Mouse (Mus musculus) heart, postnatal 14 days (tissue): ENCODE results near the gene Nup93. TPM values are rescaled to one million over a fixed set of nuclear protein-coding genes. Genes with fewer than 3 reads are reported as not detected.

Experiments
- DNase-seq, 2 experiments: peaks; one replicate each; pipeline ENCODE4 v3.0.0; 2021 to 2022
- intact Hi-C: fragments of 180-260 bp; cut with DNase I; formaldehyde crosslinking; loops from one replicate; pipeline ENCODE4 v1.15.1; 2025
- total RNA-seq, 2 experiments: library from RNA; stranded (reverse); gene quantifications; 2 replicates each; pipeline ENCODE4 v1.2.3; 2021

The Nup93 gene
- total RNA-seq, 2 experiments from 2014 or later, result 17.3 to 20.2 TPM

- no peak for DNase-seq
- intact Hi-C loops, result no loop called here
These were observed 44.5 kb downstream of the Nup93 start for GRCm38 (mm10) chr8:94258881-94259280.

DNA sequence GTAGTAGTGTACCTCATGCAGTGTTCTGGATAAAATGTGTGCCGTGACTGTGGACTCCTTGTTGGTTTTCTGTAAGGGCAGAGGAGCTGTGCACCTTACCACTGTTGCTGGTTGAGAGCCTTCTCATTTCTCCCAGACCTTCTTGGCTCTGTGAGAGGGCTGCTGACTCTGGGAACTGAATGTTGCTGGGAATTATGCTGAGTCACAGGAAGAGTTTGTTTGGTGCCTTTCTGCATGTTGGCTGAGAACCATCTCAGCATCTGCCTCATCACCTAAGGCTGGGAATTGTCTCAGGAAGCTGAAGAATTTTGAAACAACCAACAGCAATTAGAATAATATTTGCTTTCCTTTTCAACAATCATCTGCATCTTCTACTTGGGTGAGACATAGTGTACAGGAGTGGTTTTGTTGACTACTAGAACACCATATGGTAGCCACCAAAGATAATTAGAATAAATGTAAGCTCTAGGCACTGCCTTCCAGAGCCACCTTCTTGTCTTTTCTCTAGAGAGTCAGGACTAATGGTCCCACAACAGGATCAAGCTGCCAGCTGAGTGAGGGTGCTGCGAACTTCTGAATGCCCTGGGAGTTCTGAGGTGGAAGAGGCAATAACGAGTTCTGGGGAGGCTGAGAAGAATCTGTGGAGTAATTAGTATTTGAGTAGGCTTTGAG lies 48.4 kb downstream of the Nup93 start:
- intact Hi-C loops, result no loop called here
- DNase-seq, result no peak

DNA sequence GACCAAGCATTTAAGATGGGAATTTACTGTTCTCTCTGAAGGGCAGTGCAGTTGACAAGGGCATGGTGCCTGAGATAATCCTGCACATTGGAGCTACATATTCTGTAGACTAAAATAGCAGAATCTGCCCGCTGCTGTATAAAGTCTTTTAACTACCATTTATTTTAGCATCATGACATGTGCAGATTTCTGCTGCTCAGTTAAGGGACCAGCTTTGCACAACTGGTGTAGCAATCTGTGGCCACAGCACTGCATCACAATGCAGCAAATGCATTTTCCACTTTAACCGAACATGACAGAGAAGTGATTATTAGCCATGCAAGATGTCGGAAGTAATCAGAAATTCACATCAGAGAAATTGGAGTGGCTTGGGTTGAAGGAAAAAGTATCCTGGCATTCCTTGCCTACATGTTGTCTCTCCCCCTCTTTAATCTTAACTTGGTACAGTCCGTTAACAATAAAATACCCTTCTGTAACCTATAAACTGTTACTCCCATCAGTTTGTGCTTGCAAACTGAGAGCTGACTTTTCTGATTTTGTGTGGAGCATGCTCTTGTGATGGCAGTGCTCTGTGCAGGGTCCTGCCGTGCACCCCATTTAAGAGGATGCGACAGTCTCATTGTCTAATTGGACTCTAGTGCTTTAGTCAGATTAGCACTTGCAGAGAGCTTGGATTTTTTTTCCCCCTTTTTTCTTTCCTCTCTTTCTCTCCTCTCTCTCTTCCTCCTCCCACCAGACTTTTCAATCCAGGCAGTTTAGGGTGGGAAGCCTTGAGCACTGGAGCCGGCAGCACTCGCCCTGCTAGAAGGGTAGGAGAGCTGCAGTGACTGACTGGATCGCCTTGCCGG lies 52.2 kb downstream of the Nup93 start:
- peak; percentile 12 to 23 for DNase-seq
- intact Hi-C loops, result no loop called here

GRCm38 (mm10) chr8:94268359-94268890 lies 54.1 kb downstream of the Nup93 start:
- intact Hi-C loops, result no loop called here
- no peak for DNase-seq

DNA sequence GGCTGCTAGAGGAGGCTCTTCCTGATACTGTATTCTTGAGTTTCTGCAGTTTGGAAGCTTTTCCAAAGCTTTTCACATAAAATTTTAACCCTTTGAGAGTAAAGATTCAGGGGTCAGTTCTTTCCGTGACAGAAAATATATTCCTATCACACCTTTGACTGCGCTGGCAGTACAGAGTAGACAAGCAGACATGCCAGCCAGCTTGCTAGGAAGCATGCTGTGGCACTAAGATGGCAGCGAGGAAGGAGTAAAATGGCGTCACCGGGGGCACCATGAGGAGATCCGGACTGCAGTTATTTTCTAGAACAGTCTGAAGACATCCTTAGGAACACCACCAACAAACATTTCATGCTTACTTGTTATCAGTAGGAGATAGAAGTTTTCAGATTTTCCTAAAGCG lies 55.9 kb downstream of the Nup93 start:
- no peak for DNase-seq
- intact Hi-C loops, result no loop called here

DNA sequence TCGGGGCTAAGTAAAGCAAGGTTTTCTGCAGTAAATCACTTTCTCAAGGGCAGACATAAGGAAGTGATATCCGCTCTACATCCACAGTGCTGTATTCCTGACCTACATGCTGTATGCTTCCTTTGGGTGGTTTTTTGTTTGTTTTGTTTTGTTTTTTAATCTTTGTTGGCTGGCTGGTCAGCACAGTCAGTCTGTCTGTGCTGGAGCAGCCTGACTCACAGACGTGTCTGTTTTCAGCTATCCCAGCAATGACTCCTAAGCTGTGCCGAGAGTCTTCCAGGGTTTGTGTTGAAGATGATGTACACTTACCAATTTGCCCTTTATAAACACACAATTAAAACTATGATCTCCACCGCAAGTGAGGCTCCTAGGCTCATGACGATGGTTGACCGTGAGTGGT lies 56.7 kb downstream of the Nup93 start:
- intact Hi-C loops, result no loop called here
- no peak for DNase-seq

DNA sequence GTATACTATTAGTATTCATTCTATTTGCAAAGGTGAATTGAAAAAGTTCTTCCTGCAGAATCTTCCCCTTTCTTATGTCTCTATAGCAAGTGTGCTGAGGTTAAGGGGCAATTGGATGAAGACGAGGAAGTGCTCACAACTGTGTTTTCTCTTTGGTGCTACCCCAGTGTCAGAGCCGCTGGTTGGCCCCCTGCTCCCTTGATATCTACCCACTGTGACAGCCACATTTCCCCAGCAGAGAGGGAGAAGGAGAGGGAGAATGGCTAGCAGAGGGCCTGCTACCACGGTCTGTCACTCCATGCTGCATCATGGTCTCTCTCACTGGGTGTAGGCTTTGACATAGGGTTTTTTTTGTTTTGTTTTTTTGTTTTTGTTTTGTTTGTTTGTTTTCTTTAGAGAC lies 58.2 kb downstream of the Nup93 start:
- intact Hi-C loops, result no loop called here
- no peak for DNase-seq

GRCm38 (mm10) chr8:94273289-94273850 lies 59.0 kb downstream of the Nup93 start:
- no peak for DNase-seq
- intact Hi-C loops, result no loop called here

- DNase-seq, result no peak
- intact Hi-C loops, result no loop called here
These were observed 59.7 kb downstream of the Nup93 start for GRCm38 (mm10) chr8:94274030-94274429.

DNA sequence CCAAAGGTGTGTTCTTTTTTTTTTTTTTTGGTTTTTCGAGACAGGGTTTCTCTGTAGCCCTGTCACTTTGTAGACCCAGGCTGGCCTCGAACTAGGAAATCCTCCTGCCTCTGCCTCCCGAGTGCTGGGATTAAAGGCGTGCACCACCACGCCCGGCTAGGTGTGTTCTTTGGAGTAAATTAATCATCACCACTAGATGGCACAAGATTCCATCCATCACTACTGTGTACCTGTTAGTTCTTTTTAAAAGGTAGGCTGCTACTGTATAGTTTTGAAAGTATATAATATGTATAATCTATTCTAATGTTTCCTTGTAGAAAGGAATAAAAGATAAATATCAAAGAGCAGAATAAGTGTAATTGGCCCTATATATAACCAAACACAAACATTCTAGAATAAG lies 63.9 kb downstream of the Nup93 start:
- intact Hi-C loops, result no loop called here
- no peak for DNase-seq

DNA sequence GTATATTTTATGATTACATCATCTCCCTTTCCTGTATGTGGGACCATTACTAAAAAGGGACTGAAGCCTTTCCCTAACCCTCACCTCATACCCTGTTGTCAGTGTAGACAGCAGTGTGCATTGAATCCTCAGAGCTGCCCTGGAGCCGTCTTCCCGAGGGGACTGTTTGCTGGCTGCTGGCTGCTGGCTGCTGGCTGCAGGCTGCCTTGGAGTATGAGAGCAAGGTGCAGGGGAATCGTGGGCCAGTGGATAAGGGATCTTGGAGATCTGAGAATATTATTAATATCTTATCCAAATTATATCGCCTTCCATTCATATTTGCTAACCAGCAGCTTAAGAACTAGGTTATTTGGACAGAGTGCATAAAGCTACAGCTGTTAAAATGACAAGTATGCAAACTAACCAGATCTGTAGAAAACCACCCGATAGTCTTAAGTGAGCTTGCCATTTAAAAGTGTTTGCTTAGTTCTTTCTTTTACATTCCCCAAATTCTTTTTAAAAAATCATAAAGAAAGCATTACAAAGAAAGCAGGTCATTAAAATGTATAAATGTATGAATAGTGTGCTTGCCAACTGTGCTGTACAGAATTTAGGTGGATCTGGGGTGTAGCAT lies 65.7 kb downstream of the Nup93 start:
- intact Hi-C loops, result no loop called here
- no peak for DNase-seq

DNA sequence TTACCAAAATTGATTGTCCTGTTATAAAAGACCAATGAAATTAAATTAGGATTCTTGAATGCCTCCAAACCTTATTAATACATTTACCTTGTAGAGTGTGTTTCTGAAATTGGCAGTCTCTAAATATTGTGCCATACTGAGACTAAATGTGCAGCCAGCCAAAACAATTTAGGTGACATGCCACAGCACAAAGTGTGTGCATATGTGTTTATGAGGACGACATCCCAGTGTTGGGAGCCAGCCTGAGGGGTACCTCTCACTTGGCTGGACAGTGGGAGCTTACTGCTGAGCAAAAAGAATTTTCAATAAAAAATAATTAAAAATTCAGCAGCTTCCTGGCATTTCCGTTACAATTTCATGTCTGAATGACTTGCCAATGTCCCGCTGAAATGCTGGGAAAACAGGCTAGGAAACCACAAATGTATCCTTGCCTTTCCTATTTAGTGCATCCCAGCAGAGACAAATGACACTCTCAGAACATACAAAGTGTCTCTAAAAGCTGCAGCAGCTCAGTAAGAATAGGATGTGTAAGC lies 68.2 kb downstream of the Nup93 start:
- intact Hi-C loops, result no loop called here
- no peak for DNase-seq

GRCm38 (mm10) chr8:94284204-94284603 lies 69.8 kb downstream of the Nup93 start:
- DNase-seq, result no peak
- intact Hi-C loops, result no loop called here

DNA sequence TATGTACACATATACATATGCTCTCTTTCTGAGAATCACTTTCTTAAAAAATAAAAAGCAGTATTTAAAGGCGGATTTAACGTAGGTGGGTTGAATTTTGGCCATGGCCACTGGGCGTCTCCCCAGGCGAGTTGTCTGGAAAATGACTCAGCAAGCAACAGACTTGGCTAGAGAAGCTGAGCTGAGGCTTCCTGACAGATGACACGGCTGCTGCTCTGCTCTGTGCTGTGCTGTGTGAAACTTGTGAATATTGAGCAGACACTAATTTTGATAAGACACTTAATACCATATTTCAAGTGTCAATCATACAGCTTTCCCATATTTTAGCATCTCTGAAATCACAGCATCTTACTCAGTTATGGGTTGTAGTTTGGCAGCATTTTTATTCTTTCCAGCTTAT lies 76.2 kb downstream of the Nup93 start:
- intact Hi-C loops, result no loop called here
- peak in 1 of 2 experiments; percentile 19 for DNase-seq

DNA sequence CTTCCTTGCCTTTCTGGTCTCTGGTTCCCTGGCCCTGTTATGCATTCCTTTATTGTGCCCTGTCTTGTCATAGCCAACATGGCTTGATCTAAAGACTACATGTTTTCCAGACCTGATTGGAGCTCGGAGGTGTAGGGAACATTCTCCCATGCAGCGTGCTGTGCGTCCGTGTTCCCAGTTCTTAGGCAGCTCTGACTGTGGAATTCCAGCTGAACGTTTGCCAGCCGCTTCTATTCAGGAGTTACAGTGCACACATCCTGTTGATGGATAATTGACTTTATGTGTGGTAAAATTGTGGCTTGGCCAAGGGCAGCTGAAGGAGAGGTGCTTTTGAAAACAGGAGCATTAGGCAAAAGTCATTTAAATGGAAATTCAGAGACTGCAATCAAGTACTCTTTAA lies 77.7 kb downstream of the Nup93 start:
- intact Hi-C loops, result no loop called here
- DNase-seq, result peak; percentile 36 to 52

DNA sequence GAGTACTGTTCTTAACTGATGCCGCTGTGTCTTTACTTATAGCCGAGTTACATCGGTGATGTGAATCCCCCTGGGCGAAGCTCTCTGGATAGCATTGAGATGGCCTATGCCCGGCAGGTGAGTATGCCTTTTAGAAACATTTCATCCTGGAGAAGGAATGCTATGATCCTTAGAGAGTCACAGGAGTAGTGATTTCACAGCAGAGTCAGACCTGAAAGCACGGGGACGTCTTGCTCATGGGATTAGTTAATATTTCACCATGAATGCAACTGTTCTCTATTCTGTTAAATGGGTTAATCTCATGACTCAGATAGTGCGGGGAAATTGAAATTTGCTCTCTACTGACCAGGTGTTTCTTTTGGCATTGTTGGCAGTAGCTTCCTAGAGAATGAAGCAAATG lies 78.3 kb downstream of the Nup93 start:
- intact Hi-C loops, result no loop called here
- DNase-seq, result no peak

GRCm38 (mm10) chr8:94295687-94296086 lies 81.3 kb downstream of the Nup93 start:
- intact Hi-C loops, result no loop called here
- DNase-seq, result no peak

GRCm38 (mm10) chr8:94296312-94296991 lies 82.1 kb downstream of the Nup93 start:
- DNase-seq, result no peak
- intact Hi-C loops, result no loop called here

DNA sequence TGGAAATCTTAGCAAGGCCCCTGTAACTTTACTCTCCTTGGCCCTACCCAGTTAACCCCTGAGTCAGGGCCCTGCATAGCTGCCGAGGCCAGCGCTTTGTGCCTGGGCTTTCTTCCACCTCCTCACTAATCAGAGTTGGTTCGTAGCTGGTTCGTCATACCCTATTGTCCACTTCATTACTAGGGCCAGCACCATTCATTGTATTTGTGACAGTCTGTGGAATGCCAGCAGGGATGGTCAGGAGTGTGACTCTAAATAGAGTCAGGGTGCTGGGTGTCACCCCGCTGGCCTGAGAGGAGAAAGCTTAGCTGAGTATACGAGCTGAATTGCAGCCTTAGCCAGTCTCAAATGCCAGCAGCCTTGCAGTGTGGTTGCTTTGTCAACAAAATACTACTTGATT lies 82.7 kb downstream of the Nup93 start:
- DNase-seq, result no peak
- intact Hi-C loops, result no loop called here

GRCm38 (mm10) chr8:94300809-94301208 lies 86.4 kb downstream of the Nup93 start:
- intact Hi-C loops, result no loop called here
- no peak for DNase-seq
